Mouse (Mus musculus): ENCODE measurements around the gene Gm28043. TPM values are rescaled to one million over a fixed set of nuclear protein-coding genes. Genes with fewer than 3 reads are reported as not detected.

The Gm28043 gene
- polyA plus RNA-seq, 1 experiment = 1.0 TPM

DNA sequence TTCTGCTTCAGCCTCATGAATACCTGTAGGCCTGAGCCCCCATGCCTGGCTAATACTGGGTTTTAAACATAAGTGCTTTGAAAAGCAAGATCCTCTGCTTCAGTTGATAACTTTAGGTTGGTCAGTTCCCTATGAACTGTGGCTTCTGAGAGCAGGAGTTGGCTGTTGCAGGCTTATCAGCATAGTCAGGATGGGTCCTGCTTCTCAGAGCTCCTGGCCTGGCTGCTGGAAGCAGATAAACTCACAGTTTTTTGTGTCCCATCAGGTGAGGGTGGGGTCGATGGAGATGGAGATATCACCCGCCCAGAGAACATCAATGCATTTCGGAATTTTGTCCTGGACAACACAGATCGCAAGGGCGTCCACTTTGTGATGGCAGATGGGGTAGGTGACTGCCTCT, 72.1 kb downstream of the Gm28043 start:
- Histone ChIP-seq H3K4me3 (no peak overlapping the region), H3K79me2 (ENCODE audit: control insufficient read depth, insufficient read depth) (no peaks in the 10 kb centered on the region), H3ac (ENCODE audit: control insufficient read depth, insufficient read length) (no peak overlapping the region), H3K4me2 (ENCODE audit: low read depth) (no peak overlapping the region), H3K36me3 (ENCODE audit: control insufficient read depth, insufficient read depth) (peaks cover 27% of the 10 kb centered on the region), H3K27me3 (ENCODE audit: control insufficient read depth, insufficient read depth, insufficient read length) (no peaks in the 10 kb centered on the region)
- no peak for TF ChIP-seq MAX (IDR thresholded peaks at IDR 0.05; ENCODE audit: low read depth)
- TF ChIP-seq USF1 (IDR thresholded peaks at IDR 0.05; ENCODE audit: low read depth) = no peak
- no peak for TF ChIP-seq POLR2AphosphoS2 (IDR thresholded peaks at IDR 0.05; ENCODE audit: insufficient read length, low read depth)
- TF ChIP-seq POLR2A (IDR thresholded peaks at IDR 0.05; ENCODE audit: insufficient read length, low read depth) = no peak
- no peak for TF ChIP-seq REST (IDR thresholded peaks at IDR 0.05; ENCODE audit: insufficient read depth, insufficient read length)
- no peak for TF ChIP-seq CEBPB (IDR thresholded peaks at IDR 0.05; ENCODE audit: insufficient read depth, poor library complexity, severe bottlenecking)
- TF ChIP-seq TCF12 (IDR thresholded peaks at IDR 0.05; ENCODE audit: insufficient read depth, poor library complexity, severe bottlenecking) = no peak
- no peak for TF ChIP-seq E2F4 (IDR thresholded peaks at IDR 0.05; ENCODE audit: insufficient read depth)
- no peak for TF ChIP-seq MYOD1 (IDR thresholded peaks at IDR 0.05; ENCODE audit: control insufficient read depth in 1 of 3, insufficient read length in 2 of 3, low read depth in 2 of 3)
- TF ChIP-seq MYOG (IDR thresholded peaks at IDR 0.05; ENCODE audit: control insufficient read depth in 1 of 3, insufficient read depth in 1 of 3, insufficient read length in 2 of 3, low read depth in 2 of 3) = no peak
- no peak for TF ChIP-seq TCF3 (IDR thresholded peaks at IDR 0.05; ENCODE audit: insufficient read length, low read depth)
- TF ChIP-seq SRF (IDR thresholded peaks at IDR 0.05; ENCODE audit: control insufficient read depth, insufficient read length, low read depth) = no peak

DNA sequence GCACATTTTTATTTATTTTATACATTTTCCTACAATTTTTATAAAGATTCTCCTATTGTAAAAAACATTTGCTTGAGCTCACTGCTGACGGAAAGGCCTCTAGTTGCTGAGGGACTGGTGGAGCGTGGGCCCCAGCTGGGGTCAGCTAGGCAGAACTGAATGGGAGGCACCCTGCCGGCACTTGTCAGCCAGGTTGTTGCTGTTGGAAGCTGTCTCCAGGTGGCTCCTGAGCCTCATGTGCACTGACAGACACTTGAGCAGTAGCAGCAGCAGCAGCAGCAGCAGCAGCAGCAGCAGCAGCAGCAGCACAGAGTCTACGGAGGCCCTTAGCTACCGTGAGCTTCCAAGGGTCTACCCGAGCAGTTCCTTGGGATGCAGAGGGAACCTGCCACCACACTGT, 72.7 kb downstream of the Gm28043 start:
- Histone ChIP-seq H3K4me3 (no peak overlapping the region), H3K4me2 (ENCODE audit: low read depth) (no peak overlapping the region), H3K36me3 (ENCODE audit: control insufficient read depth, insufficient read depth) (peaks cover 22% of the 10 kb centered on the region), H3ac (ENCODE audit: control insufficient read depth, insufficient read length) (no peak overlapping the region), H3K27me3 (ENCODE audit: control insufficient read depth, insufficient read depth, insufficient read length) (no peaks in the 10 kb centered on the region), H3K79me2 (ENCODE audit: control insufficient read depth, insufficient read depth) (no peaks in the 10 kb centered on the region)
- TF ChIP-seq TCF12 (IDR thresholded peaks at IDR 0.05; ENCODE audit: insufficient read depth, poor library complexity, severe bottlenecking) (no peak), TCF3 (IDR thresholded peaks at IDR 0.05; ENCODE audit: insufficient read length, low read depth) (no peak), POLR2A (IDR thresholded peaks at IDR 0.05; ENCODE audit: insufficient read length, low read depth) (no peak), E2F4 (IDR thresholded peaks at IDR 0.05; ENCODE audit: insufficient read depth) (no peak), MAX (IDR thresholded peaks at IDR 0.05; ENCODE audit: low read depth) (no peak), MYOG (IDR thresholded peaks at IDR 0.05; ENCODE audit: control insufficient read depth in 1 of 3, insufficient read depth in 1 of 3, insufficient read length in 2 of 3, low read depth in 2 of 3) (no peak), MYOD1 (IDR thresholded peaks at IDR 0.05; ENCODE audit: control insufficient read depth in 1 of 3, insufficient read length in 2 of 3, low read depth in 2 of 3) (no peak), REST (IDR thresholded peaks at IDR 0.05; ENCODE audit: insufficient read depth, insufficient read length) (no peak), USF1 (IDR thresholded peaks at IDR 0.05; ENCODE audit: low read depth) (no peak), SRF (IDR thresholded peaks at IDR 0.05; ENCODE audit: control insufficient read depth, insufficient read length, low read depth) (no peak), POLR2AphosphoS2 (IDR thresholded peaks at IDR 0.05; ENCODE audit: insufficient read length, low read depth) (no peak), CEBPB (IDR thresholded peaks at IDR 0.05; ENCODE audit: insufficient read depth, poor library complexity, severe bottlenecking) (no peak)

DNA sequence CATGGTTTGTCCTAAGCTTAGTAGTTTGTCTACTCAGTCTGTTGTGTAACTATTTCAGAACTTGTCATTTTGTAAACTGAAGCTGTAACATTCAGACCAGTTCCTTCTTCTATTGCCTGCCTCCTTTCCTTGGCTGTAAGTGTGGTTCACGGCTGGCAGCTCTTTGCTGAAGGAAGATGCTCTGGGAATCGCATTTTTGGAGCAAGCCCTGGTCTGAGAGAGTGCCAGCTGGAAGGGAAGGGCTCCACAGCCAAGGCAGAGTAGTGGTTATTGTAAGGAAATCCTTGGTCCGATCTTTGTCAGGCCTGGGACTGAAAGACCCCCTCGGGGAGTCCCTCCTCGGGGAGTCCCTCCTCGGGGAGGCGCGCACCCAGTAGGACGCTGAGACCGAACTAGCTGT, 73.9 kb downstream of the Gm28043 start:
- H3K4me2 ChIP-seq (ENCODE audit: low read depth) = no peak overlapping the region
- H3K79me2 ChIP-seq (ENCODE audit: control insufficient read depth, insufficient read depth) = no peaks in the 10 kb centered on the region
- no peak overlapping the region for H3ac ChIP-seq (ENCODE audit: control insufficient read depth, insufficient read length)
- no peak for TF ChIP-seq E2F4 (IDR thresholded peaks at IDR 0.05; ENCODE audit: insufficient read depth)
- TF ChIP-seq MYOD1 (IDR thresholded peaks at IDR 0.05; ENCODE audit: control insufficient read depth in 1 of 3, insufficient read length in 2 of 3, low read depth in 2 of 3) = no peak
- TF ChIP-seq USF1 (IDR thresholded peaks at IDR 0.05; ENCODE audit: low read depth) = no peak
- TF ChIP-seq TCF12 (IDR thresholded peaks at IDR 0.05; ENCODE audit: insufficient read depth, poor library complexity, severe bottlenecking) = no peak
- no peak for TF ChIP-seq POLR2A (IDR thresholded peaks at IDR 0.05; ENCODE audit: insufficient read length, low read depth)
- TF ChIP-seq SRF (IDR thresholded peaks at IDR 0.05; ENCODE audit: control insufficient read depth, insufficient read length, low read depth) = no peak
- no peak for TF ChIP-seq MAX (IDR thresholded peaks at IDR 0.05; ENCODE audit: low read depth)
- TF ChIP-seq MYOG (IDR thresholded peaks at IDR 0.05; ENCODE audit: control insufficient read depth in 1 of 3, insufficient read depth in 1 of 3, insufficient read length in 2 of 3, low read depth in 2 of 3) = no peak
- TF ChIP-seq POLR2AphosphoS2 (IDR thresholded peaks at IDR 0.05; ENCODE audit: insufficient read length, low read depth) = no peak
- TF ChIP-seq CEBPB (IDR thresholded peaks at IDR 0.05; ENCODE audit: insufficient read depth, poor library complexity, severe bottlenecking) = no peak
- no peak for TF ChIP-seq TCF3 (IDR thresholded peaks at IDR 0.05; ENCODE audit: insufficient read length, low read depth)
- no peak for TF ChIP-seq REST (IDR thresholded peaks at IDR 0.05; ENCODE audit: insufficient read depth, insufficient read length)
- H3K36me3 ChIP-seq (ENCODE audit: control insufficient read depth, insufficient read depth) = peaks cover 12% of the 10 kb centered on the region
- no peak overlapping the region for H3K4me3 ChIP-seq
- no peaks in the 10 kb centered on the region for H3K27me3 ChIP-seq (ENCODE audit: control insufficient read depth, insufficient read depth, insufficient read length)

DNA sequence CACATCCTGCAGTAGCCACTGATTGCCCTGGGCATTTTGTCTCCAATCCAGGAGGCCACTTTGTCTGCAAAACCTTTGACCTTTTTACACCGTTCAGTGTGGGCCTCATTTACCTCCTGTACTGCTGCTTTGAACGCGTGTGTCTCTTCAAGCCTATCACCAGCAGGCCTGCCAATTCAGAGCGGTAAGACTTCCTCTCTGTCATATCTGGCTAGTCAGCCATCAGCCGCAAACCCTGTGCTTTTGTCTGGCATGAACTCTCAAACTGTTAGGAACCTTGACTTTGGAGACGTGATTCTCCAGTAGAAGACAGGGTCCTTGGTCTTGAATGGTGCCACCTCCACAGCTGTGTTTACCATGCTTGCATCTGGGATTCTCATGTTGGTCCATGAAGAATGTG, 75.6 kb downstream of the Gm28043 start:
- no peak overlapping the region for H3K4me2 ChIP-seq (ENCODE audit: low read depth)
- H3K4me3 ChIP-seq = no peak overlapping the region
- no peak for TF ChIP-seq MAX (IDR thresholded peaks at IDR 0.05; ENCODE audit: low read depth)
- H3K27me3 ChIP-seq (ENCODE audit: control insufficient read depth, insufficient read depth, insufficient read length) = no peaks in the 10 kb centered on the region
- H3K36me3 ChIP-seq (ENCODE audit: control insufficient read depth, insufficient read depth) = peaks cover 19% of the 10 kb centered on the region
- no peaks in the 10 kb centered on the region for H3K79me2 ChIP-seq (ENCODE audit: control insufficient read depth, insufficient read depth)
- H3ac ChIP-seq (ENCODE audit: control insufficient read depth, insufficient read length) = no peak overlapping the region

DNA sequence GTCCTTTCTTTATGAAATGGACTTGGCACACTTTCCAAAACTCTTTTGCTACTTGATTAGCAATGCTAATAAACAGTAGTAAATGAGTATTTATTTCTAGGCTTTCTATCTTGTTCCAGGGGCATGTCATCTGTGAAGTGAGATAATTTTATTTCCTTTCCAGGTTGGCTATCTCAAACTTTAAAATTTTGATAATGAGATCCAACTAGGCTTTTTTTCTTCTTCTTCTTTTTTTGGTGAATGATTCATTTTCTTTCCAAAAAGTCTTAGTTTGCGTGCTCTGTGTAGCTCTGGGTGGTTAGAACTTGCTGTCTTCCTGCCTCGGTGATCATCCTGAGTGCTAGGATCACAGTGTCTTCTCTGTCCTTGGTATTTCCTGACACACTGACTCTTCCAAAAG, 78.2 kb downstream of the Gm28043 start:
- Histone ChIP-seq H3K36me3 (ENCODE audit: control insufficient read depth, insufficient read depth) (peaks cover 34% of the 10 kb centered on the region), H3K4me2 (ENCODE audit: low read depth) (no peak overlapping the region), H3K27me3 (ENCODE audit: control insufficient read depth, insufficient read depth, insufficient read length) (no peaks in the 10 kb centered on the region), H3K4me3 (no peak overlapping the region), H3K79me2 (ENCODE audit: control insufficient read depth, insufficient read depth) (no peaks in the 10 kb centered on the region), H3ac (ENCODE audit: control insufficient read depth, insufficient read length) (no peak overlapping the region)
- no peak for TF ChIP-seq TCF12 (IDR thresholded peaks at IDR 0.05; ENCODE audit: insufficient read depth, poor library complexity, severe bottlenecking)
- TF ChIP-seq REST (IDR thresholded peaks at IDR 0.05; ENCODE audit: insufficient read depth, insufficient read length) = no peak
- TF ChIP-seq POLR2A (IDR thresholded peaks at IDR 0.05; ENCODE audit: insufficient read length, low read depth) = no peak
- TF ChIP-seq POLR2AphosphoS2 (IDR thresholded peaks at IDR 0.05; ENCODE audit: insufficient read length, low read depth) = no peak
- TF ChIP-seq MYOD1 (IDR thresholded peaks at IDR 0.05; ENCODE audit: control insufficient read depth in 1 of 3, insufficient read length in 2 of 3, low read depth in 2 of 3) = no peak
- TF ChIP-seq USF1 (IDR thresholded peaks at IDR 0.05; ENCODE audit: low read depth) = no peak
- TF ChIP-seq MAX (IDR thresholded peaks at IDR 0.05; ENCODE audit: low read depth) = no peak
- TF ChIP-seq MYOG (IDR thresholded peaks at IDR 0.05; ENCODE audit: control insufficient read depth in 1 of 3, insufficient read depth in 1 of 3, insufficient read length in 2 of 3, low read depth in 2 of 3) = no peak
- no peak for TF ChIP-seq TCF3 (IDR thresholded peaks at IDR 0.05; ENCODE audit: insufficient read length, low read depth)
- no peak for TF ChIP-seq SRF (IDR thresholded peaks at IDR 0.05; ENCODE audit: control insufficient read depth, insufficient read length, low read depth)
- TF ChIP-seq E2F4 (IDR thresholded peaks at IDR 0.05; ENCODE audit: insufficient read depth) = no peak
- TF ChIP-seq CEBPB (IDR thresholded peaks at IDR 0.05; ENCODE audit: insufficient read depth, poor library complexity, severe bottlenecking) = no peak
